Mouse (Mus musculus): ENCODE measurements at regions not wholly inside any gene's neighbourhood (a gene's known extent, or its start where the extent isn't known, plus 50 kb on each side); places are given as distances from the start of the nearest gene placed in this dataset.

- DNase-seq = no peak
Measured at GRCm38 (mm10) chr7:40257733-40258376, 640.3 kb upstream of the Vstm2b start.

GRCm38 (mm10) chr7:40258377-40258739, 639.8 kb upstream of the Vstm2b start:
- peak; percentile 54 for DNase-seq

- peak; percentile 42 for DNase-seq
Measured at GRCm38 (mm10) chr7:40273459-40274072, 624.6 kb upstream of the Vstm2b start.

- DNase-seq = no peak
Measured at GRCm38 (mm10) chr7:40275078-40275477, 623.0 kb upstream of the Vstm2b start.

GRCm38 (mm10) chr7:40275658-40276057, 622.5 kb upstream of the Vstm2b start:
- DNase-seq = no peak

GRCm38 (mm10) chr7:40276116-40276515, 622.0 kb upstream of the Vstm2b start:
- no peak for DNase-seq

GRCm38 (mm10) chr7:40290166-40290565, 608.0 kb upstream of the Vstm2b start:
- no peak for DNase-seq

- DNase-seq = peak; percentile 5
Measured at GRCm38 (mm10) chr7:40310558-40310957, 587.6 kb upstream of the Vstm2b start.

- DNase-seq = no peak
Measured at GRCm38 (mm10) chr7:40321171-40321570, 577.0 kb upstream of the Vstm2b start.

- DNase-seq = peak; percentile 26
Measured at GRCm38 (mm10) chr7:40325188-40325705, 572.9 kb upstream of the Vstm2b start.

GRCm38 (mm10) chr7:40332455-40332854, 565.7 kb upstream of the Vstm2b start:
- DNase-seq = no peak

- DNase-seq = no peak
Measured at GRCm38 (mm10) chr7:40352306-40352705, 545.8 kb upstream of the Vstm2b start.

GRCm38 (mm10) chr7:40362719-40363118, 535.4 kb upstream of the Vstm2b start:
- DNase-seq = no peak

- DNase-seq = no peak
Measured at GRCm38 (mm10) chr7:40372713-40373112, 525.4 kb upstream of the Vstm2b start.

- no peak for DNase-seq
Measured at GRCm38 (mm10) chr7:40377839-40378238, 520.3 kb upstream of the Vstm2b start.

- no peak for DNase-seq
Measured at GRCm38 (mm10) chr7:40381244-40381643, 516.9 kb upstream of the Vstm2b start.

- no peak for DNase-seq
Measured at GRCm38 (mm10) chr7:40388152-40388551, 510.0 kb upstream of the Vstm2b start.

- DNase-seq = no peak
Measured at GRCm38 (mm10) chr7:40389795-40390194, 508.3 kb upstream of the Vstm2b start.

- no peak for DNase-seq
Measured at GRCm38 (mm10) chr7:40390927-40391326, 507.2 kb upstream of the Vstm2b start.

GRCm38 (mm10) chr7:40391626-40392025, 506.5 kb upstream of the Vstm2b start:
- no peak for DNase-seq

- DNase-seq = no peak
Measured at GRCm38 (mm10) chr7:40392207-40392606, 505.9 kb upstream of the Vstm2b start.

- DNase-seq = no peak
Measured at GRCm38 (mm10) chr7:40392699-40393098, 505.4 kb upstream of the Vstm2b start.

- no peak for DNase-seq
Measured at GRCm38 (mm10) chr7:40398266-40398665, 499.9 kb upstream of the Vstm2b start.

GRCm38 (mm10) chr7:40419332-40419731, 478.8 kb upstream of the Vstm2b start:
- DNase-seq = no peak
